Mouse (Mus musculus) kidney, adult 9 months (tissue): ENCODE measurements around the gene Birc2.
A peak's percentile ranks its signal among the peaks of the same experiment; 100 is the strongest.

Source experiments
- DNase-seq: peaks from one replicate; pipeline ENCODE4 v3.0.0; 2022

Birc2 gene

DNA sequence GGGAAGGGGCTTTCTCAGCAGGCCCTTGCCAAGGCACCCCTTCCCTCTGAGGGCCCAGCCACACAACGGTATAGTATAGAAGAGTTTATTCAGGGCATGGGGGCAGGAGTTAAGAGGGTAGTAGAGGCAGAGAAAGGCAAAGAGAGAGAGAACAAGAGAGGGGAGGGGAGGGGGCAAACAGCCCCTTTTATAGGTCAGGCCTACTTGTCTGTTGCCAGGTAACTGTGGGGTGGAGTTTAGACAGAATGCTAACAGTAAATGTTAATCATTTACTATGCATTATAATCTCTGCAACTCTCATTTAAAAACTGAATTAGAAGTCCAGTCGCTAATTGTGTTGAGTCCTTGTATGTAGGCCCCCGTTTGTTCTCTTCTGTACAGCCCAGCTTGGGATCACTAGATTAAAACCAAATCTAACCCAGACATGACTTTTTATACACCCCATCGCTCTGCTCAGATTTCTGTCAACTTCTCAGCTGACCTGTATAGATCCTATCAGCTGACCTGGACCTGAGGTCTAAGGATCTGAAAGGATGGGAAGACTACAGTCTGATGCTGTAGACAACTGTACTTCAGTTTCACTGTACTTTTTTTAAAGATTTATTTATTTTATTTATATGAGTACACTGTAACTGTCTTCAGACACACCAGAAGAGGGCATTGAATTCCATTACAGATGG lies 8.5 kb upstream of the Birc2 start:
- peak; percentile 54 for DNase-seq

DNA sequence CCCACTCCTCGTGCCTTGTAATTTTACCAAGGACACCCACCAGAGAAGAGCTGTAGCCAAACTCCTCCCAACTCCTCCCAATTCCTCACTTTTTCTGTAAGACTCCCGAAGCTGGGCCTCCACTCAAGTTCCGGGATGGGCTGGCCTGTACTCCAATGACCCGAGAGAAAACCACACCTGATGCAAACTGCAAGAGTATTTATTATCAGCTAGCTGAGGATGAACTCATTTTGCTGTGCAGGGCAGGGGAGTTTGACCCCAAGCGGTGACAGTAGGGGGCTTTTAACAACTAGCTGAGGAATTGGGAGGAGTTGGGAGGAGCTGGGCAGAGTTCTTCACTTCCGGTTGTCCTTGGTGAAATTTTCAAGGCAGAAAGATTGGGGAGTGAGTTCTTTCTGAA lies 4.4 kb upstream of the Birc2 start:
- DNase-seq = no peak

DNA sequence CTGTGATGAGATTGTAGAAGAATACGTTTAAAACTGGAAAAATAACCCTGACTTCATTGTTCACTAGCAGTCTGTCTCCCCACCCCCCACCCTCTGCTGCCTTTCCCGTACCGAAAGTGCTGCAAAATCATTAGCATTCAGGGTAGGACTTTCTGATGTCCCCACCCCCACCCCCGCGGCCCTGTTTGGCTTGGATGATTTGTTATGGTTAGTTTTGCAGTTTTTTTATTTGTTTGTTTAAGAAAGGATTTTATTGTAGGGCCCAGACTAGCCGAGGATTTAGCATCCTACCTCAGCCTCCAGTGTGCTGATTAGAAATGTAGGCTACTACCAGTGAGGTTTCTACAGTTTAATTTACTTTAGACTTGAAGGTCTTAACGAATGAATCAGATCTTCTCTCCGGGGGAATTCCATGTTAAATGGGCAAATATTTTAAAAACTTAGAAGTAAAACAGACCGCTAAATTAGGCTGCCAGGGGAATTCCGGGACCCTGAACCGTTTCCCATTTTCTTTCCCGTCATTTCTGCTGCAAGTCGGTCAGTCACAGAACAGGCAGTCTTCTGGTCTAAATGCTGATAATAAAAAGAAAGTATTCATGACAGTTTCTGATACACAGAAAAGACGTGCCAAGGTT lies 1.1 kb upstream of the Birc2 start:
- DNase-seq = peak; percentile 24

DNA sequence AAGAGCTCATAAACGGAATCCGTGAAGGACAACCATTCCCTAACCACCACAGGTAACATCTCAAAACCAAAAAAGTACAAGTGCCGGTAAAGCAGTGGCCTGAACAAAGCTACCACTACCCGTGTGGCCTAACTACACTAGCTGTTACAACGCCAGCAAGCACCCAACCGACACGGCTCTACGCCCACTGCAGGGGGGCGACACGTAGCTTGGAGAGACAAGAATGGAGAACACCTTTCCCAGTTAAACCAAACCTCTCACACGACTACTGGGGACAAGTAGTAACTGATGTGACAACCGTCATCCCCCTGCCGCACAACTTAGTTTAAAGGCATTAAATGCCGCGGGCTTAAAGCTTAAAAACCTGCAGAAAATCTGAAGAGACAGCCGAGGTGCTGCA lies 533 bp downstream of the Birc2 start:
- DNase-seq = no peak

DNA sequence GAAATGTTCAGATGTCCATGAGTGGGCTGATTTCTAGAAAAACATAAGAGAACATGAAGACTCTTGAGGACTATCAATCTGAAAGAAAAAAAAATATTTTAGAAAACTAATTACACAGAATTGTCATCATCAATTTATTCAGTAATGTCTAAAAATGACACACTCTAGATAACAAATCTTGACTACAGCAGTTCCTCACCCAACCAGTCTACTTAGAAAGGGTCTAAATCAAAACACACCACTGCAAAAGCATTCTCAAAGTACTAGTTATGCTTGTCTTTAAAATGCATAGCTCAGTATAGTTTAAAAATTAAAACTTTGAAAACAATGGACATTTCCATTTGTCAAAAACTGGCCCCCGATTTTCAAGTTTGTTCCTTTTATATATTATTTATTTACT lies 1.6 kb downstream of the Birc2 start:
- DNase-seq = no peak

DNA sequence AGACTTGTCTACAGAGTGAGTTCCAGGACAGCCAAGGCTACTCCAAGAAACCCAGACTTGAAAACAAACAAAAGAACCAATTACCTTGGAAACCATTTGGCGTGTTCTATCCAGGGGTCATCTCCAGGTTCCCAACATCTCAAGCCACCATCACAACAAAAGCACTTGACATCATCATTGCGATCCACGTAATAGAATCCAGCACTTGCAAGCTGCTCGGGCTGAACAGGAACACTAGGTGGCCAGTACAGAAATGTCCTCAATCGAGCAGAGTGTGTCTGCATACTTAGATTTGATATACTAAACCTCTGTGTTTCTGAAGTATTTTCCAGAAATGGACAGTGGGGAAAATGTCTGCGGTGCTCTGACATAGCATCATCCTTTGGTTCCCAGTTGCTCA lies 3.4 kb downstream of the Birc2 start:
- DNase-seq = no peak

DNA sequence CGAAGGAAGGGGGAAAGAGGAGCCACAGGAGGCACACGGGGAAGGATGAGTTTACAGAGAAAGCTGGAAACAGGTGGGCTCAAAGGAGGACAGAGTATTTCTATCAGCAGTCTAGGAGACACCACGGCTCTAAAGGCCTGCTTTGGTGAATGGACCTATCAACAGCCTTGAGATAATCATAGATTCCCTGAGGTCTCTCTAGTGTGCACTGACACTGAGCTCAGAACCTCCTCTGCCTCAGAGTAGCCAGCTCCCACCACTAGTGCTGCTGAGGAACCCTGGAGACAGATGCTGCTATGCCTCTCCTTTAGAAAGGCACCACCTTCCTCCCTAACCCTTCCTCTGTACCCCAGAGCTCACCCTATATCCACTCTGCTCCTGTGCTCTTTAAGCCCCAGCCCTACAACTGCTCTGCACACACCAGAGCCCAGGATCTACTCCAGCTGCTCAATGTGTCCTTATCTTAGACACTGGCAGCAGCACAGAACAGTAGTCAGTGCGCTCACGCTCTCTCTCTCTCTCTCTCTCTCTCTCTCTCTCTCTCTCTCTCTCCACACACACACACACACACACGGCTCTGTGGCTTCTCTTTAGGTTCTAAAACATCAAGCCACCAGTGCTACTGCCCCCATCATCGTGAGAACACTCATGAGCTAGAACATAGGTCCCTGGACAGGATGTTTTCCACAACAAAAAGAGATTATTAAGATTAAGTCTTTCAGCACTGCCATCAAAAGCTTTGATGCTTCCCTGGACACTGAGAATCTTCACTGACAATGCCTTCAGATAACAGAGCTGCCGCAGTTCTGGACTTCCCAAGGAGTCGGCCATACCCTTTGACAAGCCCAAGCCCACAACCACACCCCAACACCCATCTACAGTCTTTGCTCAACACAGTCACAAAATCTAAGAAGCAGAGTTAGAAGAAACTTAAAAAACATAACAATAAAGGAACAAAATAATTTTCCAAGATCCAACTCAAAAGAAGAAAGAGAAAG lies 7.0 kb downstream of the Birc2 start:
- no peak for DNase-seq

DNA sequence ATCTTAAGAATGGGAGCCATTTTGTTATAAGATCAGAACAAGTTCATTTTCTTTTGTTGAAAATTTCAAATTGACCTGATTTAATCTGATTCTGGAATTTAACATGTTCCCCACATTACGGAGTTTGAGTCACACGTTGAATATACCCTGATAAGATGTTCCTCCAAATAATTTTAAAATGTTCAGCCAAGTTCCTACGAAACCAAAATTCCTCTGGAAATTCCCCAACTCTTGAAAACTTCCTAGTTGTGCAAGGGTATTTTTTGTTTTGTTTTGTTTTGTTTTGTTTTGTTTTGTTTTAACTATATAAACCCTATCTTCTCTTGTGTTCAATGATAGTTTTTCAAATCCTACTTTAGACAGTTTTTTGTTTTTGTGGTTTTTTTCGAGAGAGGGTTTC lies 8.2 kb downstream of the Birc2 start:
- DNase-seq = no peak

DNA sequence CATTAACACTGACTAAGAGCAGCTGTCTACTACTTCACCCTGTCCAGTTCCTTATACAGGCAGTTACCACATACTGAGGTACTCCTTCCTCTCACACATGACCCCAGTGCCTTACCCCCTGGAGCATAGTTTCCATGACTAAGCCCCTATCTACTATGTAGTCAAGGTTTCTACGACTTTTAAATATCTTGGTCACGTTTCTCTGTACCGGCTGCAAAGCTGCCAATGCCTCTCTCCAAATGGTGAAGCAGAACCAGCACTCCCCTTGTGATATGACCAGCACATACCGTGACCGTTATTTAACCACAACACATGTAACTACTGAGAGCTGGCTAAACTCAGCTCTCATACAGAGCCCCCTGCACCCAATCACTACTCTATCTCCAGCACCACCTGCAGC lies 11.9 kb downstream of the Birc2 start:
- no peak for DNase-seq

DNA sequence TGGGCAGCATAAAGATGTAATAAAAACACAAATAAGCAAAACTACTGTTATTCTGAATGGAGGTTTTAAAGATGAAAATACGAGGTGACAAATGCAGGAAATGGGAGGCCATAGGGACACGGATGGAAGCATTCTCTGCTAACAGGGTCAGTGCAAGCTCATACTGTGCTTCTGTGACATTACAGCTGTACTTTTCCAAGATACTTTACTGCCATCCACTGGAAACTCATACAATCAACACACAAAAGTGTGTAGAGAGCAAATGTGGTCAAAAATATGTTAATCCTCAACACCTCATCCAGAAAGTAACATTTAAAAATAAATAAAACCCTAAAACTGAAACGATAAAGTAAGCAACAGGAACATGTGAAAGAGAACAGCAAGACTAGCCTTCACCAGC lies 14.1 kb downstream of the Birc2 start:
- DNase-seq = no peak

DNA sequence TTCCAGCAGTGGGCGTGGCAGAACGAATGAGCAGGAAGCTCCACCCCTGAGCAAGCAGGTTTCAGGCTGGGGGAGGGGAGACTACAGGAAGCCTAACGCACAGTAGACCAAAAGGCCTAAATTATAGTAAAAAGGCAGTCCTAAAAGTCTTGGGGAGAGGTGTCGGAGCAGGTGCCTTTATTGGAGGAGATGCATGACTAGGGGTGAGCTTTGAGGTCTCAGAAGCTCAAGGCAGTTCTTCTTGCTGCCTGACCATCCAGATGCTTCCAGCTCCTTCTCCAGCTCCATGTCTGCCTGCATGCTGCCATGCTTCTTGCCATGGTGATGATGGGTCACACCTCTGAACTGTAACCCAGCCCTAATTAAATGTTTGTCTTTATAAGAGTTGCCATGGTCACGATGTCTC lies 31.8 kb downstream of the Birc2 start:
- DNase-seq = no peak

DNA sequence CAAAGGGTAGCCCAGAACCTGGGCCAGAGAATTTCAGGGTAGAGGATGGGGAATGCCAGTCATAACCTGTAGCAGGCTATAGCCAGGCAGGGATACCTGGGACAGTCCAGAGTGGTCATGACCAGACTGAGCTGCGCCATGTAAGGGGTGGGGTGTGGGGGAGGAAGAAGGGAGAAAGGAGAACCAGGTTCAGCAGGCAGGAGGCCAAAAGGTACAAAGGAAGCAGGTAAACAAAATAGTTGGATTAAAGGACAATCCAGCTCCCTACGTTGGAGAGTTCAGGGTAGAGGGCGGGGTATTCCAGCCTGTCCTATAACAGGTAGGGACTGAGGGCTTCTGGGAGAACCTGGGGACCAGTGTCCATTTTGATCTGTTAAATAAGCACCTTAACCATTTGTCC lies 38.3 kb downstream of the Birc2 start:
- peak; percentile 37 for DNase-seq

DNA sequence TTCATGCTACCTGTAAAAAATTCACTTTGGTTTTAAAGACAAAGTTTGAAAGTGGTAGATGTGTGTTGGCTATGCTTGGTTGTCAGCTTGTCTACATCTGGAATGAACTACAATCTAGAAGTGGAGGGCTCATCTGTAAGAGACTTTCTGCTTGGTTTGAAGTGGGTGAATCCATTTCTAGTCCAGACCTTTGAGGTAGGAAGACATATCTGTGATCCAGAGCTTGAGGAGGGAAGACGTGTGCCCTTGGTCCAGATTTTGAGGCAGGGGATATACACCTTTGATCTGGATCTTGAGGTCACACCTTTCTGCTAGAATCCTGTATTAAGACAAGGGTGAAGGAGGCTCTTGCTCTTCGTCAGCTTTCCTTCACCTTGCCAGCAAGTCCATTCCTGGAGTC lies 39.3 kb downstream of the Birc2 start:
- DNase-seq = no peak

DNA sequence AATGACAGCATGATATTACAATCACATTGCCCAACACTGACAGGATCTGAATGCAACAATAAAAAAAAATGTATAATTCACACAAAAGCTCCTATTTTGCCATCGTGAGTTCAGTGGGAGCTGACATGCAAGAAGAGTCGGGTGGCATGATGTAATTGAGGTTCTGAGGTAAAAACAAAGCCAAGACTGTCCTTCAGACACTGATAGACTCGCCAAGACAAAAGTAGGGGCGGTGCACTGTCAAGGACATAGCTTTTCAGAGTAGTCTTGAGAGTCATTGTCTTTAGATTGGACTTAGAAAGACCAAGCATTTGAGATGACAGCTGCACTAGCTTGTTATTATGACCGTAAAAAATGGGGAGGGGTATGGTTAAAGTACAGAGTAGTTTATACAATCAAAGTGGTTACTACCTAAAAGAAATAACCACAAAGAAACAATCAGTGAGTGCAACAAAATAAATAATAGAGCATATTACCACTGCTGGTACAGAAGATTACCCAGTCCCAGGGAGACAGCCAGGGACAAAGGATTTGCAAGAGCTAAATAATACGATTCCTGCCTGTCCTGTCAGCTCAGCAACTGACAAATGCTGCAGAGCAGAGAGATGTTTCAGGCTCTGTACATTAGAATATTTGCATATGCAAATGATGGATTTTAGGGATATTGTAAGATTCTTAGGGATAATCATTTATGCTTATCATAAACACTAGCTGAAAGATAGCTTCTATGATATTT lies 40.6 kb downstream of the Birc2 start:
- no peak for DNase-seq

DNA sequence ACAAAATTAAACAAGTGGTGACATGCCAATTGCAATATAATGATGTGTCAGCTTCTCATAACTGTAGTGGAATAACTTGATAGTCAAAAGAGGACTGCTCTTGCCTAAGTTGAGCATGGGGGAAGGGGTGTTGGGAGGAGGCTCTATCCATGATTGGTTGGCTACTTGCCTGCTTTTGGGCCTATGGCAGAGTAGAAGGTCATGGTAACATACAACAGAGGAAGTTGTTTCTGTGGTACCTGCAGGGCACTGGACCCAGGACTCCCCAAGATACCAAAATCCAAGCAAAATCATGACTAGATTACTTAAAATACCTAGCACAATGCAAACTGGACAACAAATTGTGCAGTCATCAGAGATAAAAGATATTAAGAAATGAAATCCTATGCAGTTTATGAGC lies 41.3 kb downstream of the Birc2 start:
- no peak for DNase-seq

DNA sequence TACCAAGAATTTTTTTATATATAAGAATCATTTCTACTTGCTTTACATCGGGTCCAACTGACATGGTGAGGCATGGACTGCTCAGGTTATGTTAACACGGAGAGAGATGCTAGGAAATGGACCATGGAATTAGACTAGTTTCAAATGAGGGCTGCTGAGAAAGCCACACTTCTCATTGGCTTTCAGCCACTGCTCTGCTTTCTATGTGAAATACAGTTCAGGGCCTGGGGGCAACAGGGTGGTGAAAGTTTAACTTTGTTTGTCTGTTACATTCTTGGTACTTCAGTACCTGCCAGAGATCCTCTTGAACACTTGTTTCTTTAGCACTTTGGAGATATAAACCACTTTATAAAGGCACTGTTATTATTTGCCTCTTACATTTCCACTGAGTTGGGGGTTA lies 43.3 kb downstream of the Birc2 start:
- DNase-seq = peak; percentile 54

DNA sequence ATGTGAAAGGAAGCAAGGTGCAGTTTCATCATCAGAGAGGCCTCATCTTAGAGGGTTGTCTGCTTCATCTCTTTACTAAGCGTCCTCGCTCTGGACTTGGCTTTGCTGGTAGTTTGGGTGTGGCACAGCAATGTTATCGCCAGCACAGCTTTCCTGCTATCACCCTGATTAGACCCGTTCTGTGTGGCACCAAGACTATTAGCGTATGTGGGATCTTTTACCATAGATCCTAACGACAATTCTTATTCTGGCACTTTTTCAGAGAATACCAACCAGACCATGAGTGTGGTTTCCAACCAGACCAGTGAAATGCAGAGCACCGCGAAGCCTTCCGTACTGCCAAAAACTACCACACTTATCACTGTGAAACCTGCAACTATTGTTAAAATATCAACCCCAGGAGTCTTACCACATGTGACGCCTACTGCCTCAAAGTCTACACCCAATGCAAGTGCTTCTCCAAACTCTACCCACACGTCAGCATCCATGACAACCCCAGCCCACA lies 46.2 kb downstream of the Birc2 start:
- DNase-seq = no peak

DNA sequence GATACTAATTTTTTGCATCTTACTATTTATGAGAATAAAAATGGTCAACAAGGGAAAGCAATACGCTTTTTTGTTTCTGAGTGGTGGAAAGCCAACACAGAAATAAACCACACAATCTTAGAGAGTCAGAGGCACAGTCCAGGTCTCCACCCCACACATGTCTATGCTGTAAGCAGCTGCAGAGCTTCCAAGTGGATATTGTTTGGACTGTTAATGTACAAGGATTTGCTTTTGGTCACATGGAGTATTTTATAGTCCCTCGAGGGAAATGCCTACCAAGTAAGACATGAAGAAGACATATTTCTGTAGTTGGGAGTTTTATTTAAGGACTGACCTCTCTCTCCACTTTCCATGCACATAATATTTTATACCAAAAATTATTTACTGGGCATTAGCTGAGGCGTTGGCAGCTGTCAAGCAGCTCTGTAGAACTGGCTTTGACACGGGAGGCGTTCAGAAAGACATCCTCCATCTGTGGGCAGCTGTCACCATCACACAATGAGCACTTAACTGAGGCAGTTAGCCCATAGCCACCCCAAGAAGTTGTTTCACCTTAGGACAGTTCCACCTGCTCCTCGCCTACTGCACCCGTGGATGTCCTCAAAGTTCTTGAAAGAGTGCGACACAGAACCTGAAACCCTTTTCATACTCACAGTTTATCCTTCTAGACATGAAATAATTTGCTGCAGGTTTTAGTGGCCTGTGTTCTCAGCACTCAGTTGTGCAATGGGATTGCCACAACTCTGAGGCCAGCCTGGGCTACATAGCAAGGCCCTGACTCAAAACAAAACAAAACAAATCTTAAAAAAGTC lies 46.9 kb downstream of the Birc2 start:
- no peak for DNase-seq

DNA sequence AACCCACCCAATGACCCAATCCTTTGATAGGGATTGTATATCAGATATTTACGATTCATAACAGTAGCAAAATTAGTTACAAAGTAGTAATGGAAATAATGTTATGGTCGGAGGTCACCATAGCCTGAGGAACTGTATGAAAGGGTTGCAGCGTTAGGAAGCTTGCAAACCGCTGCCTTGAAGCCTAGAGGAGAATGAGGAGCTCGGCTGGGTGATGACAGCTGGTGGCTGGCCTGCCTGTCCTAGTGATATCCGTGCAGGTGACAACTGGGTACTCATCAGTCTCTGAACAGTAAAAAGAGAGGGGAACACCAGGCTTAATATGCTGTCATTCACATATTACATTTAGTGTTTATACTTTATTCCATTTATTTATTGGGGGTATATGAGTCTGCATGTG lies 48.5 kb downstream of the Birc2 start:
- DNase-seq = no peak

DNA sequence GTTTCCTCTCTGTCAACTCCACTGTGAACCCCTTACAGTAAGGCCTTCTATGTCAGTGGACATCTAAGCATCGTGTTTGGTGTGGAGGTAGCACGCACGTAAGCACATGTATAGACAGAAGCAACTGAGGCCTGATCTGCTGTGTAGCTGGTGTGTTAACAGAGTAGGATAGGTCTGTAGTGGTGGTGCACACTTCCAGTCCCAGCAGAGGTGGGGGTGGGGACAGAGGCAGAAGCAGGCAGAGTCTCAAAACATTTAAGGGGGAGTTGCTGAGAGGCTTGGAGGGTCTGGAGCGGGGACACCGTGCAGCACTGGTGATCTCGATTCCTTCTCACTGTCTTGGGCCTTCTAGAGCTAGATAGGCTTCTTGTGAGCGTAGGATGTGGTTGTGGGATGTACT lies 50.8 kb downstream of the Birc2 start:
- DNase-seq = no peak

DNA sequence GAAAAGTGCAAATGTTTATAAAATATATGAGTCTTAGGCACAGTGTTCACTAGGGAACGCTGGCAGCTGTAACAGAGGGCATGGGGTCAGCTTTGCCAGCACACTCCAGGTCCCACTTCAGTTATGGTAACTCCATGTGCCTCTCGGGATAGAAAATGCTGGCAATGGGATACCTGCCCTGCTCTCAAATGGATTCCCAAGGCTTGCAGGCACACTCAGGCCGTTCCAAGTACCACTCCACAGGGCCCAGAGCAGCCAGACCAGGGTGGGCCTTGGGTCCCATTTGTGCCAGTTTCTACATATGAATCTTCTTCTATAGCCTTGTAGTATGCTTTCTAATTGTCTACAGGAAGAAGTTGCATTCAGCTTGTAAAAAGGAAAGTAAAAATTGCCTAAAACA lies 51.5 kb downstream of the Birc2 start:
- no peak for DNase-seq

DNA sequence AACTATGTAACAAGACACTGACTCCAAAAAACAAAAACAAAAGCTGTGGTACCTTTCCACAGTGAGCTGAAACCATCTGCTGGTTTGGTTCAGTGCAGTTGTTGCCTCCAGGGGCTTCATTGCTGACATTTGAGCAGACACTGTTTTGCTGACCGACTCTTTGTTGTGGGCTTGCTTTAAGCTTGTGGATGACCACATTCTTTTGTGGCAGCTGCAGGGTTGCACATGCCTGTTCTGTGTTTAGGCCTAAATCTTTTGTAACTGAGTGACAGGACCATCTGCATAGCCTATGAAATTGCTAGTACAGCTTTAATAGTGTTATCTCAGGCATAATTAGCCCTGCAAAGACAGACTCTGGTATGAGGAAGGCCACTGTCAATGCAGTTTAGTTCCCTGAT lies 52.2 kb downstream of the Birc2 start:
- no peak for DNase-seq
